Mouse (Mus musculus): ENCODE measurements at regions not wholly inside any gene's neighbourhood (a gene's known extent, or its start where the extent isn't known, plus 50 kb on each side); places are given as distances from the start of the nearest gene placed in this dataset.

DNA sequence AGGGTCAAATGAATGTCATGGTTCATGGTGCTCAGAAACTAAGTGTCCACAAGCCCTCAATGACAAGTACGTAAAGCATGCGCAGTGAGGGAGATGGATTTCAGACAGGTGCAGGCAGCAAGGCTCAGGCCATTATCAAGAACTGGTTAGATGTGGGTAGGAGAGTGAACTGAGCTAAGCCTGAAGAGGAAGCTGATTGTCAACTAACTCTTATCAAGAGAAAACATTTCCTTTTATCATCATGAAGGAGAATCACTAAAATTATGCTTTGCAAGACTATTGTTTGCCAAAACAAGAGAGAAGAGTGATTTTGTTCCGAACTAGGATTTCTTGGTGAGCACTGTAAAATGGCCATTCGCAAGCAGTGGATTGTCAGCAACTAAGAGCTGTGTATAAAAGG is 164.7 kb upstream of the Fam98a start:
- TF ChIP-seq CTCF (IDR thresholded peaks at IDR 0.05; ENCODE audit: control insufficient read depth, insufficient read depth, low read length) (no peak), POLR2A (IDR thresholded peaks at IDR 0.05; ENCODE audit: borderline replicate concordance, control insufficient read depth, low read depth, low read length) (no peak)

Measured in bone marrow, adult 2 months (tissue).